Mouse (Mus musculus) testis, adult 2 months (tissue): ENCODE measurements around the gene Tob2.

ENCODE experiments used
- CTCF ChIP-seq: fragments of 200-500 bp; IDR thresholded peaks from 2 replicates; pipeline ENCODE4 v1.5.1; 2012; ENCODE audit warnings: low read depth, mild to moderate bottlenecking, inconsistent platforms, low read length, moderate library complexity; ENCODE audit not compliant: control insufficient read depth, insufficient read depth, insufficient replicate concordance
- POLR2A ChIP-seq: fragments of 200-500 bp; IDR thresholded peaks from 2 replicates; pipeline ENCODE4 v1.6.1; 2012; ENCODE audit warnings: low read depth, mild to moderate bottlenecking, inconsistent platforms, low read length, moderate library complexity; ENCODE audit not compliant: control insufficient read depth

GRCm38 (mm10) chr15:81891822-81892580 is 33.4 kb upstream of the Tob2 start:
- TF ChIP-seq POLR2A (no peak), CTCF (no peak)
